Mouse (Mus musculus): ENCODE results near the gene Pax2. TPM values are rescaled to one million over a fixed set of nuclear protein-coding genes. Genes with fewer than 3 reads are reported as not detected.
A peak's percentile ranks its signal among the peaks of the same experiment; 100 is the strongest.

The Pax2 gene
- total and polyA plus RNA-seq, 3 experiments = not detected

- no peaks in the 10 kb centered on the region for H3K79me2 ChIP-seq (ENCODE audit: control insufficient read depth, insufficient read depth, low read length, poor library complexity)
- 0 out of 2 replicates have a peak, but pooled peaks have one; percentile 16 for TF ChIP-seq GATA1 (IDR thresholded peaks at IDR 0.05; ENCODE audit: low read depth, low read length)
- peak; percentile 42 for TF ChIP-seq RAD21 (IDR thresholded peaks at IDR 0.05; ENCODE audit: low read depth, low read length)
- no peak for TF ChIP-seq NELFE (IDR thresholded peaks at IDR 0.05; ENCODE audit: low read depth, low read length)
- no peak for TF ChIP-seq NRF1 (IDR thresholded peaks at IDR 0.05; ENCODE audit: insufficient read depth, low read depth, low read length, poor library complexity, severe bottlenecking)
- TF ChIP-seq SMC3 (IDR thresholded peaks at IDR 0.05; ENCODE audit: low read depth, low read length) = peak; percentile 58
- TF ChIP-seq CTCF (IDR thresholded peaks at IDR 0.05 in 2 of 3, conservative IDR thresholded peaks at IDR 0.05 in 1 of 3; ENCODE audit: control insufficient read depth in 1 of 3, insufficient read depth in 1 of 3, low read depth in 2 of 3, low read length in 3 of 3, poor library complexity in 1 of 3, severe bottlenecking in 1 of 3) = peak; percentile 30 to 51 (median 49)
- TF ChIP-seq ZC3H11A (IDR thresholded peaks at IDR 0.05; ENCODE audit: low read depth, low read length) = peak; percentile 11; the same call in 1 of the 2 replicates
- no peak overlapping the region for H3K9ac ChIP-seq (ENCODE audit: control insufficient read depth, low read depth, low read length, poor library complexity, severe bottlenecking)
- no peak overlapping the region for H3K4me3 ChIP-seq (ENCODE audit: control insufficient read depth in 1 of 2, insufficient read depth in 1 of 2, low read depth in 2 of 2, low read length in 2 of 2)
- peaks cover 0 to 7% of the 10 kb centered on the region in 2 experiments; a peak in 2 of 4 replicates for H3K27me3 ChIP-seq (ENCODE audit: control insufficient read depth in 1 of 2, insufficient read depth in 2 of 2, low read length in 2 of 2)
- H3K9me3 ChIP-seq (replicated peaks; ENCODE audit: insufficient read depth, low read length) = no peaks in the 10 kb centered on the region
- peak; percentile 32 for DNase-seq (ENCODE audit: low read depth, low spot score)
- H3K36me3 ChIP-seq (ENCODE audit: control insufficient read depth in 1 of 2, insufficient read depth in 2 of 2, low read length in 2 of 2) = no peaks in the 10 kb centered on the region
- H3K27ac ChIP-seq (ENCODE audit: control insufficient read depth, low read depth, low read length) = no peak overlapping the region
- H3K4me1 ChIP-seq (ENCODE audit: control insufficient read depth in 1 of 2, insufficient read depth in 2 of 2, low read length in 2 of 2) = no peaks in the 10 kb centered on the region
Observed at GRCm38 (mm10) chr19:44875718-44876117, 119.9 kb downstream of the Pax2 start.

GRCm38 (mm10) chr19:44876529-44876928 lies 120.7 kb downstream of the Pax2 start:
- DNase-seq (ENCODE audit: low read depth, low spot score) = no peak
- TF ChIP-seq ZC3H11A (IDR thresholded peaks at IDR 0.05; ENCODE audit: low read depth, low read length) (no peak), CHD1 (IDR thresholded peaks at IDR 0.05; ENCODE audit: low read depth, low read length) (no peak), MYB (IDR thresholded peaks at IDR 0.05; ENCODE audit: low read depth, low read length) (no peak), POLR2AphosphoS5 (IDR thresholded peaks at IDR 0.05; ENCODE audit: borderline replicate concordance, low read depth, low read length) (no peak), TCF12 (IDR thresholded peaks at IDR 0.05; ENCODE audit: low read depth, low read length) (no peak), MEF2A (IDR thresholded peaks at IDR 0.05; ENCODE audit: extremely low read depth, insufficient replicate concordance, low read depth, low read length, poor library complexity, severe bottlenecking) (no peak), GABPA (IDR thresholded peaks at IDR 0.05; ENCODE audit: low read depth, low read length) (no peak), MAFK (IDR thresholded peaks at IDR 0.05; ENCODE audit: borderline replicate concordance, low read depth, low read length) (no peak), MXI1 (IDR thresholded peaks at IDR 0.05; ENCODE audit: low read depth, low read length) (no peak), SMC3 (IDR thresholded peaks at IDR 0.05; ENCODE audit: low read depth, low read length) (no peak), GATA1 (IDR thresholded peaks at IDR 0.05; ENCODE audit: low read depth, low read length) (no peak), BHLHE40 (IDR thresholded peaks at IDR 0.05; ENCODE audit: borderline replicate concordance, low read depth, low read length) (no peak), UBTF (IDR thresholded peaks at IDR 0.05; ENCODE audit: borderline replicate concordance, insufficient read depth, low read depth, low read length) (no peak), RCOR1 (IDR thresholded peaks at IDR 0.05; ENCODE audit: low read depth, low read length) (no peak), POLR2A (IDR thresholded peaks at IDR 0.05; ENCODE audit: control insufficient read depth in 1 of 2, insufficient read depth in 1 of 2, low read depth in 1 of 2, low read length in 2 of 2, poor library complexity in 1 of 2) (no peak), SIN3A (IDR thresholded peaks at IDR 0.05; ENCODE audit: low read length) (no peak)
- Histone ChIP-seq H3K9me3 (replicated peaks; ENCODE audit: insufficient read depth, low read length) (no peaks in the 10 kb centered on the region), H3K27me3 (ENCODE audit: control insufficient read depth in 1 of 2, insufficient read depth in 2 of 2, low read length in 2 of 2) (peaks cover 0 to 7% of the 10 kb centered on the region in 2 experiments; a peak in 2 of 4 replicates), H3K4me1 (ENCODE audit: control insufficient read depth in 1 of 2, insufficient read depth in 2 of 2, low read length in 2 of 2) (0 out of 4 replicates have a peak, but pooled peaks cover 0 to 2% of the 10 kb centered on the region in 2 experiments), H3K4me3 (ENCODE audit: control insufficient read depth in 1 of 2, insufficient read depth in 1 of 2, low read depth in 2 of 2, low read length in 2 of 2) (no peak overlapping the region), H3K9ac (ENCODE audit: control insufficient read depth, low read depth, low read length, poor library complexity, severe bottlenecking) (no peak overlapping the region), H3K27ac (ENCODE audit: control insufficient read depth, low read depth, low read length) (no peak overlapping the region), H3K36me3 (ENCODE audit: control insufficient read depth in 1 of 2, insufficient read depth in 2 of 2, low read length in 2 of 2) (no peaks in the 10 kb centered on the region), H3K79me2 (ENCODE audit: control insufficient read depth, insufficient read depth, low read length, poor library complexity) (no peaks in the 10 kb centered on the region)
